Mouse (Mus musculus) liver, adult 2 months (tissue): ENCODE measurements around the gene Cdkn2d.

Source experiments
- CTCF ChIP-seq: fragments of 200-500 bp; IDR thresholded peaks from 2 replicates; pipeline ENCODE4 v1.5.1; 2011; ENCODE audit warnings: low read depth, low read length, control low read depth
- POLR2A ChIP-seq: fragments of 200-500 bp; IDR thresholded peaks from 2 replicates; pipeline ENCODE4 v1.6.1; 2011; ENCODE audit warnings: low read length, control low read depth; ENCODE audit not compliant: insufficient read depth; ENCODE audit errors: extremely low read depth

GRCm38 (mm10) chr9:21331365-21332140 lies 40.3 kb upstream of the Cdkn2d start:
- TF ChIP-seq CTCF, result no peak
- TF ChIP-seq POLR2A, result no peak
